8 mouse cellular contexts compared by ENCODE assay signal in the genomic region with DNA sequence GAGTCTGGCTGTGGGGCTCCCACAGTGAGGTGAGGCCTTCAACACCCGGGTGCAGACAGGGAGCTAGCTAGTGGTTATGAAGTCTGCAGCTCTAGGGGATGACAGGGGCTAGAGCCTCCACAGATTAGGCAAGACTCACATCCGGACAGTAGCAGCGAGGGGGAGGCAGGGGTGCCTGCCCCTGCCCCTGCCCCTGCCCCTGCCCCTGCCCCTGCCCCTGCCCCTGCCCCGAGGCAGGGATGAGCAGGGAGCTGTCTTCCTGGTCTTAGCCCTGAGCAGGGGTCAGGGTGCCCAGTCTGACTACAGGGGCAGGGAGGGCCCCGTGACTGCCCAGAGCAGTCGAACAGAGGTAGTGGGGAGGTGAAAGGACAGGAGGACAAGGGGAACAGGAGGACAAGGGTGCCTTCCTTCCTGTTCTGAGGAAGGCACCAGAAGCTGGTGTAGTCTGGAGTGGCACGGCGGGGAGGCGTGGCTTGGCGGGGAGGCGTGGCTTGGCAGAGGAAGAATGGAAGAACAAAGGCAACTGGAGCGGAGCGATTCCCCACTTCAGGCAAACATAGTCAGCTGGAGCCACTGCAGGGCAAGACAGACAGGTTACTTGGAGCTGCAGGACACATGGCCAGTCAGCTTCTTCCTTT. TPM values are rescaled to one million over a fixed set of nuclear protein-coding genes. Genes with fewer than 3 reads are reported as not detected.
DNase-seq lines count a peak whose midpoint lies in the region; ATAC-seq and TF ChIP-seq lines count a peak whose summit lies in the region.

No protein-coding gene starts in this region.

- no peaks in the 10 kb centered on the region for H3K9me3 ChIP-seq in intestine, embryonic 16.5 days (ENCODE audit: control insufficient read depth, low read length)

- peak overlapping the region; percentile 49 for H3K4me3 ChIP-seq in bone marrow, adult 2 months (replicated peaks; ENCODE audit: control insufficient read depth, low read depth, low read length)
- no peak overlapping the region for H3K4me3 ChIP-seq in intestine, embryonic 16.5 days (ENCODE audit: low read length)

- H3K27me3 ChIP-seq in intestine, embryonic 16.5 days (replicated peaks; ENCODE audit: control insufficient read depth, insufficient read depth, low read length) = no peaks in the 10 kb centered on the region

- intact Hi-C loops in gastrocnemius, postnatal 14 days (cut with DNase I; ENCODE audit: low total_unique reads) = no loop called here
- intact Hi-C loops in left cerebral cortex, postnatal 4 days (cut with DNase I) = no loop called here

- peak; percentile 73 for ATAC-seq in intestine, embryonic 16.5 days
- ATAC-seq in megakaryocyte-erythroid progenitor cell, adult 5-6 weeks (replicated peaks; ENCODE audit: low FRiP score, low TSS enrichment, poor library complexity, severe bottlenecking) = peak; percentile 64

- H3K36me3 ChIP-seq in intestine, embryonic 16.5 days (ENCODE audit: control insufficient read depth, insufficient read depth, low read length) = no peaks in the 10 kb centered on the region

- H3K9ac ChIP-seq in intestine, embryonic 16.5 days (ENCODE audit: low read depth, low read length) = peak overlapping the region; percentile 19

- H3K4me2 ChIP-seq in intestine, embryonic 16.5 days (ENCODE audit: low read depth, low read length) = peak overlapping the region; percentile 24; the same call in 1 of the 2 replicates

- peak overlapping the region; percentile 85 for H3K27ac ChIP-seq in bone marrow, adult 2 months (ENCODE audit: control insufficient read depth, insufficient read depth, low read depth, low read length, poor library complexity)
- peak overlapping the region; percentile 33; the same call in 1 of the 2 replicates for H3K27ac ChIP-seq in intestine, embryonic 16.5 days (ENCODE audit: low read length)

- no peak for TF ChIP-seq CTCF in bone marrow, adult 2 months (IDR thresholded peaks at IDR 0.05; ENCODE audit: control insufficient read depth, insufficient read depth, low read length)

- 7% methylated on average over 13 of the region's 13 CpGs for WGBS in bone marrow, adult 2 months
- WGBS in intestine, embryonic 16.5 days = 8% methylated on average over 13 of the region's 13 CpGs

- peak; percentile 78 for DNase-seq in MN1 (ENCODE audit: low spot score)
- peak; percentile 58 for DNase-seq in gastrocnemius, postnatal 14 days
- peak; percentile 86 for DNase-seq in left cerebral cortex, postnatal 4 days
- DNase-seq in right cerebral cortex, postnatal 14 days = peak; percentile 55
- DNase-seq in urinary bladder, postnatal 4 days (ENCODE audit: low spot score in 2 of 2) = peak; percentile 70 to 86

- TF ChIP-seq POLR2A in bone marrow, adult 2 months (IDR thresholded peaks at IDR 0.05; ENCODE audit: borderline replicate concordance, control insufficient read depth, low read depth, low read length) = peak; percentile 39; the same call in 1 of the 2 replicates

- H3K4me1 ChIP-seq in bone marrow, adult 2 months (ENCODE audit: control insufficient read depth, insufficient read depth, low read length) = peaks cover 15% of the 10 kb centered on the region
- peaks cover 20% of the 10 kb centered on the region for H3K4me1 ChIP-seq in intestine, embryonic 16.5 days (ENCODE audit: control insufficient read depth, insufficient read depth, low read length)

RNA-seq across cellular contexts. Expression of a gene that starts 3.0 kb away (rescaled TPM):
- polyA plus RNA-seq in bone marrow, adult 2 months (2011; ENCODE audit: insufficient read depth, insufficient read length, low replicate concordance, missing spikeins) = 0.80 TPM in 1 of 2 replicates, not detected in the other
- not detected for total RNA-seq in gastrocnemius, postnatal 14 days (2021)
- polyA plus RNA-seq in intestine, embryonic 16.5 days (2015; fragmentation: Nextera tagmentation; extraction: Ambion mirVana) = not detected in 2 replicates
- not detected for total RNA-seq in left cerebral cortex, postnatal 4 days (2021)
- not detected in 2 replicates for total RNA-seq in megakaryocyte-erythroid progenitor cell, adult 5-6 weeks (2014; fragmentation: Nextera tagmentation)
- not detected in 2 replicates for total RNA-seq in megakaryocyte-erythroid progenitor cell, adult 5-6 weeks (2017)

RNA-seq across cellular contexts. Expression of a gene that starts 24.9 kb away (rescaled TPM):
- polyA plus RNA-seq in bone marrow, adult 2 months (2011; ENCODE audit: insufficient read depth, insufficient read length, low replicate concordance, missing spikeins) = 41.9 and 79.8 TPM in 2 replicates
- 10 to 100 TPM; 10.9 to 13.2 TPM for total RNA-seq in gastrocnemius, postnatal 14 days (2021)
- 58.4 and 61.7 TPM in 2 replicates for polyA plus RNA-seq in intestine, embryonic 16.5 days (2015; fragmentation: Nextera tagmentation; extraction: Ambion mirVana)
- total RNA-seq in left cerebral cortex, postnatal 4 days (2021) = 10 to 100 TPM; 14.3 to 16.4 TPM
- total RNA-seq in megakaryocyte-erythroid progenitor cell, adult 5-6 weeks (2014; fragmentation: Nextera tagmentation) = 134 and 164 TPM in 2 replicates
- 62.6 and 87.0 TPM in 2 replicates for total RNA-seq in megakaryocyte-erythroid progenitor cell, adult 5-6 weeks (2017)

RNA-seq across cellular contexts. Expression of a gene that starts 26.8 kb away (rescaled TPM):
- 59.9 and 139 TPM in 2 replicates for polyA plus RNA-seq in bone marrow, adult 2 months (2011; ENCODE audit: insufficient read depth, insufficient read length, low replicate concordance, missing spikeins)
- 10 to 100 TPM; 77.0 to 81.1 TPM for total RNA-seq in gastrocnemius, postnatal 14 days (2021)
- 11.8 and 12.4 TPM in 2 replicates for polyA plus RNA-seq in intestine, embryonic 16.5 days (2015; fragmentation: Nextera tagmentation; extraction: Ambion mirVana)
- total RNA-seq in left cerebral cortex, postnatal 4 days (2021) = 10 to 100 TPM; 12.1 to 14.2 TPM
- 41.2 and 46.0 TPM in 2 replicates for total RNA-seq in megakaryocyte-erythroid progenitor cell, adult 5-6 weeks (2014; fragmentation: Nextera tagmentation)
- total RNA-seq in megakaryocyte-erythroid progenitor cell, adult 5-6 weeks (2017) = 30.6 and 53.5 TPM in 2 replicates

RNA-seq across cellular contexts. Expression of a gene that starts 57.4 kb away (rescaled TPM):
- polyA plus RNA-seq in bone marrow, adult 2 months (2011; ENCODE audit: insufficient read depth, insufficient read length, low replicate concordance, missing spikeins) = 30.5 and 58.5 TPM in 2 replicates
- total RNA-seq in gastrocnemius, postnatal 14 days (2021) = 10 to 100 TPM; 13.5 to 15.9 TPM
- 29.1 and 36.4 TPM in 2 replicates for polyA plus RNA-seq in intestine, embryonic 16.5 days (2015; fragmentation: Nextera tagmentation; extraction: Ambion mirVana)
- total RNA-seq in left cerebral cortex, postnatal 4 days (2021) = 10 to 100 TPM; 38.6 to 39.4 TPM
- total RNA-seq in megakaryocyte-erythroid progenitor cell, adult 5-6 weeks (2014; fragmentation: Nextera tagmentation) = 31.2 and 52.3 TPM in 2 replicates
- total RNA-seq in megakaryocyte-erythroid progenitor cell, adult 5-6 weeks (2017) = 5.8 and 7.5 TPM in 2 replicates
